Mouse (Mus musculus) brain, embryonic 18.5 days (tissue): Measurements from ENCODE around the gene Sh3tc1.
A peak's percentile ranks its signal among the peaks of the same experiment; 100 is the strongest.

Experiments used
- DNase-seq: peaks from one replicate; pipeline ENCODE4 v3.0.0-alpha.2; 2012; ENCODE audit warnings: low read depth, low spot score

The Sh3tc1 gene

DNA sequence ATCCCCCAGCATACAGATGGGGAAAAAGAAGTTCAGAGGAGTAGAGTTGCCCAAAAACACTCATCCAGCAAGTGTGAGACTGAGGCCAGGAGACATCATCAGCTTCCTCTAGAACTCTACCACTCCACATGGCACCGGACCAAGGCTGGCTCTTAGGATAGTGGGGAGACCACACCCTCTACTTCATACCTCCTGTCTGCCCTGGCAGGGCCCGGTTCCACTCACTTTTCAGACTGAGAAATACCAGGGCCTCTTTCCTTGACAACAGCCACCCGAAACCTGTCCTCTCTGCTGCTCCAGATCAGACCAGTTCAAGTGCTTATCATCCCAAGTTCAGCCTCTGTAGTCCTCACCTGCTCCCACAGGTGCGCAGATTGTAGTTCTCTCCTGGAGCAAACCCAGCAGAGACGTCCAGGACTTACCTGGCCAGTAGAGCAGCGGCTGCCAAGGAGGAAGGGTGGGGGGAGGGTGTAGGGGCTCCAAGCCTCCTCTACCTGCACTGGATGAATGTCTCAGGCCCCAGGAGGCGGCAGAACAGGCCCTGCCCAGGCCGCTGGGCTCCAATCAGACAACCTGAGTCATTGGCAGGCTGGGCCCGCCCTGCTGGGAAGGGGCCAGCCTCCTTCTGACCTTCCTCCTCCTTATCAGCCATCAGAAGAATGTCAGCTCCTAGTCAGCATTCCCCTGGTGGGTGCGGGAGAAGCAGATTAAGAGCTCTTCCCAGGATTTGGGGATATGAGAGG lies at the start of gene Sh3tc1:
Gene Sh3tc1 (minus strand): TSS at position 452 of the 743 bp plus-strand sequence.
- DNase-seq: no peak

DNA sequence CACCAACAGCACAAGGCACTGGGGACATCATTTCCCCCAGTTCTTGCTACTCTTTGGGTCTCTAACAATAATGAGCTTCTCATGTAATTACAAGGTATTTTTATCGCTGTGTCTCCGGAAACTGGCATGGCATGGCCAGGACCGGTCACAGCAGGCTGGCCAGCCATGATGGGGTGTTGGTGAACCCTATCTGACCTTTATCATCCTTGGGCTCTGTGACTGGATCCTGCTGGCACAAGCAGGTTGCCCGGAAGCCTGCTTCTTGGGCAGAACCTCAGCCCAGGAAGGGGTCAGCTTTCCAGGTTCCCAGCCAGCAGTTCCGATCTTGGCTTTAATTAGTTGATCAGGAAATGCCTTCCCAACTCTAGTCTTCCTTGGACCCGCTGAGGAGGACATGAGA lies 48.9 kb upstream of the Sh3tc1 start:
- no peak for DNase-seq

DNA sequence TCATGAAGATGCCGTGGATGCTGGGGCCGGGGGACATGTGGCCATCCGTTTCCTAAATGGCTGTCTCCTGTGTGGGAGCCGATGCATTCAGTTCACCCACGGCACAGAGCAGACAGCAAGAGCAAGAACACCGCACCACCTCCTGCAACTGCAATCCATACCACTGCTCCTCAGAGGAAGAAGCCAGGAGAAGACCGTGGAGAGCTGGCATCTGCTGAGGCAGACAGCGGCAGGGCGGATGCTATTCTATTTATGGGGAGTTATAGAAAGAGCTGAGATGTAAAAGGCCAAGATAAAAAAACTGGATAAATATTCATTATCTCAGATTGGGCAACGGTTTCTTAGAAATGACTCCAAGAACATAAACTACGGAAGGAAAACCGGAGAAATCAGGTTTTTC lies 48.1 kb upstream of the Sh3tc1 start:
- no peak for DNase-seq

DNA sequence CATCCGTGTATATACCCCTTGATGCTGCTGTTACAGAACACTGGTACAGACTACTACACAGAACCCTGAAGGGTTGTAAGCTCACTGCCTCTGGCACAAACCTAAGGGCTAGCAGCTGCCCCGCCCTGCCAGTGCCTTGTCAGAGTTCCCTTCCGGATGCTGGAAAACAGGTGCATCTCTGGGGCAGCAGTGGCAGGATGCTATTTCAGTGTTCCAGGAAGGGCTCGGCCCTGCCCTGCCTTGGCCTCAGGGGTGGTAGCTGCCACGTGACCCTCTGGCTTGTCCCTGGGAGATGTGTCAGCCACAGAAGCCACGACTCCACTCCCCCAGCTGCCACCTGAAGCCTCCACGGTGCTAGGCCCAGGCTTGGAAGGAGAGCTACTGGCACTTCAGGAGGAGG lies 46.1 kb upstream of the Sh3tc1 start:
- no peak for DNase-seq

DNA sequence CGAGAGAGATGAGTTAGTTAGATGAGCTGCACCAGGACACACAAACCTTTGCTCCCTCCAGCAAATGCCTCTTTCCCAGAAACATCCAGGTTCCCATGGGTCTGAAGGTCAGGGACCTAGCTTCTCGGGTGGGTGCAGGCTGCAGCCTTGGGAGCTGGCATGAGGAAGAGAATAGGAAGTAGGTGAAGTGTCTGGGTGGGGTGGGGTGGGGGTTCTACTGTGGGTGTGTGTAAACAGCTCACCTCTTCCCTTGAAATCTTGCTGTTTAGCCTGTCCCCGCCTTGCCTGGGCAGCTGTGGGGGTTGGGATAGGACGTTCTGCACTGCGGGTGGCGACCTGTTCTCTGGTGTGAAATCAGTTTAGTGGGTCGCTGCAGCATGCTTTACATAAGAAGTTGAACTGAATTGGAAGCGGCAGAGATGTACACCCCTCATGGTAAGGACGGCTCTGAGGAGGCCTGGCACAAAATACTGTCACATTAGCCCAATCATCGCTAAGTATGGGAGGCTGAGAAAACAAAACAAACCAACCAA lies 42.9 kb upstream of the Sh3tc1 start:
- DNase-seq: no peak

DNA sequence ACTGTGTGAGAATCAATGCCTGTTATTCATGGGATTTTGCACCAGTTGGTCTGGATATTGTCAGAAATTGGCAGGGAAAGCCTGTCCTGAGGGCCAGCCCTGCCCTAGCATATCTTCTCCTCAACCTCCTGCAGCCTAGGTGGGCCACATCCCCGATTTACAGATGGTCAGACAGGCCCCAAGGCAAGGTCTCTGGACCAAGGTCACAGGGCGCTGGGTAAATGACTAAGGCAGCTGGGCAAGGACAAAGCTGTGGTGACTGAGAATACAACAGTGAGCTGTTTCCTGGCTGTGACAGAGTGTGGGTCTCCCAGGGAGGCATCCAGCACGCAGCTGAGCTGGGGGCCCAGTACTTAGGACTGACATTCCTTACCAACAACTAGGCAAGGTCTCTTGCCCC lies 41.3 kb upstream of the Sh3tc1 start:
- no peak for DNase-seq

DNA sequence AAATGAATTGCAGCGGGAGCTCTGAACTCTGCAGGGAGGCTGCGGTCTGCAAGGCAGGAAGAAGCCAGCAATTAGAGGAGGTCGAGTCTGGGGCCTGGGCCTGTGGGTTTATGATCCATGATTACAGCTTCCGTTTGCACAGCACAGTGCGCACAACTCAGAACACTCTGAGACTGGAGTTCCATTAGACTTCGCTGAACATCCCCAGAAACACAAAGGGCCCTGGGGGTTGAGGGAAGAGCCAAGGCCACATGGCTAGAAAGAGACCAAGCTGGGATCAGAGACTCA lies 34.3 kb upstream of the Sh3tc1 start:
- no peak for DNase-seq

DNA sequence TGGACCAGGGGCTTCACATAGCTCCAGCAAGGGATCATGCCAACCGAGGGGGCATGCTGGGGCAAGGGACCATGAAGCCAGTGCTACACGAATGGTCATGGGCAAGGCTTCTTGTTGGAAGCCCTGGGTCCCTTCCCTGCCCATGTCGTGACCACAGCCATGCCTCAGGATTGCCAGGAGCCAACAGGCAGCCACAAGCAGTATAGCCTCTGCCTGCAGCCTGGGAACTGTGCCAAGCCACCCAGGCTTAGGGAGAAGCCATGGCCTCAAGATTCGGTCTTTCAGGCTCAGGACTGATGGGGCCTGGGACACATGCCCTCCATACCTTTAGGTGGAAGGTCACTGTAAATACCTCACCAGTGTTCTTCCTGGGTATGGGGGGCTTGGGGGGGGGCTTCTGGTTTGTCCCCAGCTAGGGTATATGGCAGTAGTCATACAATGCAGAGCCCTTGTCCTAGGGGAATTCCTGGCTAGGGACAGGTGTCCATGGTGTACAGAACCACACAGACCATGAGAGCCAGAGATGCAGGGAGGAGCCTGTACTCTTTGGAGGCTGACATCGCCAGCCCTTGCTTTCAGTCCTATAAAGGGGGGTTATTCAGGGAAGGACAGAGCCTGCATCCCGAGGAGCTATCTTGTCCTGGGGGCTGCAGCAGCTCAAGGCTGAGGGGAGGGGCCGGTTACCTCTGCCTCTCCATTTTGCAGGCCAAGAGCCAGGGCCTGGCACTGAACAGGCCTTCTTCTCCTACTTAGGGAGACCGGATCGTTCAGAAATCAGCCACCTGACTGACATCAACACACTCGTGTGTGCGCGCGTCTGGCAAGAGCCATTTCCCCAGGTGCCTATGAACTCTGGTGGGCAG lies 33.7 kb upstream of the Sh3tc1 start:
- DNase-seq: no peak

DNA sequence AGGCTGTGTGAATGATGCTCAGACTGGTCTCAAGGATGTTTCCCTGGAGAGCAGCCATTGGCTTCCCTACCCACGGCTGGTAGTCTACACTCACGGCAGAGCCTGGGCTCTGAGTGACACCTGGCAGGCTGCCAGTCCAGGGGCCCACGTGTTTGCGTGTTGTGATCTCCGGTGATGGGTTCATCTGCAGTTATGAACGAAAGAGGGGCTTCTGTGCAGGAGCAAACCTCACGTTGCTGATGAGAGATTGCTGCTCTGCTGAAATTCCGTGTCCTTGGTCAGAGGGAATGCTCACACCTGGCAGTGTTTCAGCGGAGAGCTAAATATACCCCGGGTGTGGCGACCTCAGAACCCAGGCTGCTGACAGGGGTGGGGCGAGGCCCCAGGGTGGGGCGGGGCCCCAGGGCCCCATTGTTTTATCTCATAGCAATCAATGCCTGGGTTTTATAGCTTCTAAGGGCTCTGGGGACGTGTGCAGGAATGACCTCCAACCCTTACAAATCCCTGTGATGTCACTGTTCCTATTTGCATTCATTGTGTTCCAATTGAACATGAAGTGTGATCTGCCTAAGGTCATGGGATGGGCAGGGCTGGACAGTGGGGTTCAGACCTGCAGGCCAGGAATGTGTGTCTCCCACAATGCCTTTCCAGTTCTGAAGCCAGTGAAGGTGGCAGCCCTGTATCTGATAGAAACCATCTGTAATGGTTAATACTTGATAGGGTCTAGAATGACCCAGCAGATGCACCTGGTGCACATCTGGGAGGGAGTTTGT lies 31.3 kb upstream of the Sh3tc1 start:
- DNase-seq: no peak

DNA sequence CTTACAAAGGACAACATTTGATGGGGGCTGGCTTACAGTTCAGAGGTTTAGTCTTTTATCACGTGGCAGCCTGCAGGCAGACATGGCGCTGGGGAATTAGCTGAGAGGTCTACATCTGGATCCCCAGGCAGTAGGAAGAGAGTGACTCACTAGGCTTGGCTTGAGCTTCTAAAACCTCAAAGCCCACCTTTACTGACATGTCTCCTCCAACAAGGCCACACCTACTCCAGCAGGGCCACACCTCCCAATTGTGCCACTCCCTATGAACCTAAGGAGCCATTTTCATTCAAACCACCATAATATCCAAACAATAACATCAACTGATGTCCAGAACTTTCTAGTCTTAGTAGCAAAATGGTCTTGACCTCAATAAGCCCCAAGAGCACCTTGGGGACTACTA lies 30.5 kb upstream of the Sh3tc1 start:
- no peak for DNase-seq

DNA sequence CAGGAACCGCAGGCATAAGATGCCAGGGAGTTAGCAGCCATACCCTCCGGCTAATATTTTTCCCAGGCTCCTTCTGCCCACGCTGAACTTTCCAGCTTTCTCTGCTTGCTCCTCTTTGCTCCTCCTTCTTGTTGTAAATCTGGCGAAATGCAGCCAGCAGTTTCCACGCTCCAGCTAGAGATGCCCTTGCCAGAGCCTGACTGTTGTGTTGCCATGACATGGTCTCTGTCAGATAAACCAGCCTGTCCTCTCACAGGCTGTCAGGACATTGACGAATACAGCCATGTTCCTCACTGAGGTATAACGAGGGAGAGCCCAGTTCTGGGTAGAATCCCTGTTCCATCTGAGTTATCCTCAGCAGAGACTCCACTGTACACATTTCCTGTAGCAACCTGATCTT lies 29.2 kb upstream of the Sh3tc1 start:
- DNase-seq: no peak

DNA sequence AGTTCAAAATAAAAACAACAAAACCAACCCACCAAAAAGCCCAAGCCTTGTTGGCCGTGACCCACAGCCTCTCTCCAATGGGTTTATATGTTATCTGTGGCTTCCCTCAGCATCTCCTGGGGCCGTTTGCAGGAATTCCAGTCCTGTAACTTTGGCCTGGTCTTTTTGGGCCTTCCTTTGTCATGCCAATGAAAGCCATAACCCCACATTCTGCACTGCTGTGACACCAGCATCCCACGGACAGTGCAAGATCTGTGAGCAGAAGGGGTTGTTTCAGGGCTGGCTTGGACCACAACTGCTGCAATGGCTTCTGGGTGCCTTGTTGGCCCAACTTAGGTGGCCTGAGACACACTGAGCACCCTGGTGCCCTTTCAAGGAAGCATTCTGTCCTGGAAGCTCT lies 28.7 kb upstream of the Sh3tc1 start:
- no peak for DNase-seq

DNA sequence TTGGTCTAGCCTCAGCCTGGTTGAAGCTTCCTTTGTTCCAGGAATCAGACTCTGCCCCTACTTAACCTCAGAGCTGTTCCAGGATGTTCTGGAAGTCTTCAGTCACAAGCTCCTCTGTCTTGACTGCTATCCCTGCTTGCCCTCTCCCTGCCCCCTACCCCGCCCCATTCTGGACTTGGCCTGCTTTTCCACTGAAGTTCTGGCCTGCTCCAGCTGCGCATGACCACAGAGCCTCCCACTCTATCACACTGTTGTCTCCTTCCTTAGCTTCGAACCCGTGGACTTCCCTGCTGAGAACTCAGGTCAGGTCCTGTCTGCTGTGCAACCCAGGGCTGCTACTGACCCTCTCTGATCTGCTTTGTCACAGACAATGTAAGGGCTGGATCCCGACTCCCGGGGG lies 26.1 kb upstream of the Sh3tc1 start:
- DNase-seq: no peak

DNA sequence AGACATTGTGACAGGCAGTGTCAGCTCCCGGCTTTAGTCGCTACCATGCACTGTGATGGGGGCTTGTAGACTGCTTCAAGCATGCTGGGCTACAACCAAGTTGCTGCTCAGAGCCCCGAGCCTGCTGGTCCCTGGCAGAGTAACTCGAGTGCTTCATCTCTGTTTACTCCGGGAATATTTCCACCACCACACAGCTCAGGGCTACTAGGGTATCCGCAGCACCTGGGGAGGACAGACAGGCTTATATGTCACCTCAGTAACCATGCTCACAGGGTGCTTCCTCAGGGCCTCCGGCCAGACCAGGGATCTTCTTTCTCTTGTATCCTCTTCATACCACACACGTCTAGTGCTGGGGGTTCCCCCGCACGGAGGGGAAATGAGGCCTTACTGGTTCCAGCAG lies 23.1 kb upstream of the Sh3tc1 start:
- no peak for DNase-seq

DNA sequence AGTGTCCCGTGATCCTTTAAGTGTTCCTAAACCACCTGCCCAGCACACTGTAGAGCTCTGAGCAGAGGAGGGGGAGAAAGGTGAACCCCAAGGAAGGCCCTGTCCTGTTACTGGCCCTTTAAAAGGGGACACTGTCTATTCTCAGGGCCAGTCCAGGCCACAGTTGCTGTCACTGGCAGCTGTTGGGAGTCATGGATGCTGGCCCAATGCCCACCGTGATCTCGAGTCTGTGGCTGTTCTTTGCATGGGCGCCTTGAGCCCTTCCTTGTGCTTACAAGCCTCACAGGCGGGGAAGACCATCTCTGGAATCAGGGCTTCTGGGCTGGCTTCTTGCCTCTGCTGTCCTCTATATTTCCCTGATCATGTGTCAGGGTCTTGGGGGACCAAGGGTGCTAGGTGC lies 22.6 kb upstream of the Sh3tc1 start:
- DNase-seq: no peak

DNA sequence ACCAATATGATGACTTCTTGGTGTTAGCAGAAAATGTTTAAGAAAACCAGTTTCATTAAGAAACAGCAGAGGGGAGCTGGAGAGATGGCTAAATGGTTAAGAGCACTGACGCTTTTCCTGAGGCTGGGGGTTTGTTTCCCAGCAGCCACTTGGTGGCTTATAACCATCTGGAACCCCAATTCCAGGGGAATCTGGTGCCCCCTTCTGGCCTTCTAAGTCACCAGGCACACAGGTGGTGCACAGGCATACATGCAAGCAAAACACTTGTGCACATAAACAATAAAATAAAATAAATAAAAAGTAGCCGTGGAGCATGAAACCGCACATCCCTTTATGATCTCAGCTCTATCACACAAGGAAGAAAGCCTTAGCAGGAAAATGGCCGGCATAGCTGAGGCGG lies 21.5 kb upstream of the Sh3tc1 start:
- no peak for DNase-seq

DNA sequence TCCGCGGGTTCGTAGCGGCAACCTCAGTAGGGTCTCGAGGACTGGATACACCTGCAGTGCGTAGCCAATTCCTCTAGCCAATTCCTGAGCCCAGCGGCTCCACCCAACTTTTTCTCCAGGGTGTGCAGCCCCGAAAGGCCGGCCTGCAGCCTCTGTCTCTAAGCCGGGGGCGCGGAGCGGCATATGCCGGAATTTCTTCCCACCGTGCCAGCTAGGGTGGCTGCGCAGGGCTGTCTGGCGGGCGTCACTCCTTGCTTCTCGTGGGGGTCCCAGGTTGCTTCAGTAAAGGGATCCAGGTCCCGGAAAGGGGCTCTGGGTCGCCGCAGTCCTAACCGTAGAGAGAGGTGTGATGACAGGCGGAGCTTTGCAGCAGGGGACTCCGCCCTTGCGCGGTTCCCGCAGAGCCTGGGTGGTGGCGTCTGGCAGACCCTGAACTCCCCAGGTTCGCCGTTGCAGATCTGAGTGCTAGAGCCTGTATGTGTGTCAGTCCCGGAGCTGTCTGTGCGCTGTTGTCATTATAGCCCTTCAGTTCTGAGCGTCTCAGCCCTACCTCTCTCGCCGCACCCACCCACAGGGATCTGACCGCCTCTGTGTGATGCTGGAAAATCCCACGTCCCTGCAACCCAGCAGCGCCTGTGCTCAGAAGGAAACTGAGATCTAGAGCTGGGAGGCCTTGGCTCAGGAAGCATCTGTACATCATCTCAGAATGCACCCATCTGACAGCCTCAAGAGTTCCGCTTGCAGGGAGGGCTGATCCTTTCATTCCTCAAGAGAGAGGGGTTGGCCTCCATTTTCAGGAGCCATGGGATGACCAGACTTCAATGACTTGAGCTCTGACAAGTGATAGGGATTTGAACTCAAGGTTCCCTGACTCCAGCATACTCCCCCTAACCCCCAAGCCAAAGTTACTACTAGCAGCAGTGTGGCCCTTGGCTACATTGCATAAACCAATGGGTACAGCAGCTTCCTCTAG lies 18.6 kb upstream of the Sh3tc1 start:
- DNase-seq: no peak

DNA sequence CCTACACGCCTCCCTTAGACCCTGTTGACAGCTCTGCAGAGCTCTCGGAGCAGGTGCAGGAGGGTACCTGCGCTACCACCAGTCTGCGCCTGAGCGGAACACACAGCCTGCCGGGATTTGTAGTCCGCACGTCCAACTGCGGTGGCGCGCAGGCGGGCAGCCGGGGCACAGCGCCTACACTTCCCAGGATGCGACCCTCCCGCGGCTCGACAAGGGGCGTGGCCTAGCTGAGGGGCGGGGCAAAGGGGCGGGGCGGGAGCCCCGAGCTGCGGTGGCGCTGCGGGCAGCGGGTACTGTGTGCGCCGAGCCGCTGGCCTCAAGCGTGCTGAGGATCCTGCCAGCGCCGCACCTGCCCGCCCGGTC lies 17.8 kb upstream of the Sh3tc1 start, which contains the start of gene Ablim2:
Gene Ablim2 (plus strand): TSS at position 242 of the 363 bp plus-strand sequence.
- DNase-seq: peak; percentile 92

DNA sequence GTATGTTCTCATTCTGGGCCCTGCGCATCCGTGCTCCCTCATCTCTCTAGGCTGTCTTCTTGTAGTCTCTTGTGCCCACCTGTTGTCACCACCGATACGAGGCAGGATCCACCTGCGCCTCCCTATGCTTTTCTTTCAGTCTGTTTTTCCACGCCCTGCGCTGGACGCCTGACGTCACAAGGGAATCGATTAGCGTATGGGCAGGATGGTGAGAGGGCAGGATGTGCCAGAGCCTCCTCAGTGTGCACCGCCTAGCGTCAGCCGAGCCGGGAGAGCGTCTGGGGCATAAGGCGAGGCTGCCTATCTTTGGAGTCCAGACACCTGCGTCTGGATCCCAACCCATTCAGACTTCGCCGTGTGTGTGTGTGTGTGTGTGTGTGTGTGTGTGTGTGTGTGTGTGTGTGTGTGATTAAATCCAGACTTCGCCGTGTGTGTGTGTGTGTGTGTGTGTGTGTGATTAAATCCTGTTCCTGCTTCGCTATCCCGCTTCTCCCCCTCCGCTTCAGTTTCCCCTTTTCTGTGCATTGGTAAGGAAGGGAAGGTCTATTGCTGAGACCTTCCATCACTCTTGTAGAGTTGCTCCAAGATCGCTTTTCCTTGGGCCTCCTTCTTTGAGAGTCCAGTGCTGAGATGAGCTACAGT lies 17.3 kb upstream of the Sh3tc1 start:
- DNase-seq: no peak

DNA sequence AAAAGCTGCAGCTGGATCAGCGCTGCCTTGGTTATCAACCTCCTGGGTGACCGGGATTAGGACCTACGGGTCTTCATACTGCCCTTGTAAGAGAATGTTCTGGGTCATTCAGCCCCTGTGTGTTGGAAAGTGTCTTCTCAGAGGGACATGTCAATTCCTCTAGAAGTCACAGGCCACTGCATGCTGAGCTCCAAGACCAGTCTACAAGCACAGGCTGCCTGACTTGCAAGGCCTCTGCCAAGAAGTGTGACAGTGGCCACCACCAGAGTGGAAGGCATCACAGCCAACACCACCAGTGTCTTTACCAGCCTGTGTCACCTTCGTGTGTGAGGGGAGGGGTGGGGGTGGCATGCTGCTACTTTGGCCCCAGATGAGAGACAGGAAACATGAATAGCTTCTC lies 16.2 kb upstream of the Sh3tc1 start:
- DNase-seq: no peak
